Mouse (Mus musculus): Measurements from ENCODE around the gene Cgrrf1.

DNA sequence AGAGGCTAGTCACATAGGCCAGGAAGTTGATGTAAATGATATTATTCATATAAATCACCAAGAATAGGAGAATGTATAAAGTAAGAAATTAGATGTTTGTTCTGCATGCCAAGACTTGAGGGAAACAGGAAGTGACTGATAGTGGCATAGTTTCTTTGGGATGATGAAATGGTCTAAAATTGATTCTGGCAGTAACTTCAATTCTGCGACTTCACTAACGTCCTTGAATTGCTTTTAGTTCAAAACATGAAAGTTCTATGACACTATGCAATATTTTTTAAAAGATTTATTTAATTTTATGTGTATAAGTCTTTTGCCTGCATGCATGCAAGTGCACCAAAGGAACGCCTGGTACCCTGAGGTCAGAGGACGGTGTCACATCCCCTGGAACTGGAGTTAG lies 28.7 kb upstream of the Cgrrf1 start:
- TF ChIP-seq CTCF (IDR thresholded peaks at IDR 0.05; ENCODE audit: low read depth, low read length), result no peak
- no peak for TF ChIP-seq POLR2A (IDR thresholded peaks at IDR 0.05; ENCODE audit: extremely low read depth, insufficient read depth, low read length)

All from liver, adult 2 months (tissue).